Mouse (Mus musculus): ENCODE data around the gene Man2c1.

Gene Man2c1

DNA sequence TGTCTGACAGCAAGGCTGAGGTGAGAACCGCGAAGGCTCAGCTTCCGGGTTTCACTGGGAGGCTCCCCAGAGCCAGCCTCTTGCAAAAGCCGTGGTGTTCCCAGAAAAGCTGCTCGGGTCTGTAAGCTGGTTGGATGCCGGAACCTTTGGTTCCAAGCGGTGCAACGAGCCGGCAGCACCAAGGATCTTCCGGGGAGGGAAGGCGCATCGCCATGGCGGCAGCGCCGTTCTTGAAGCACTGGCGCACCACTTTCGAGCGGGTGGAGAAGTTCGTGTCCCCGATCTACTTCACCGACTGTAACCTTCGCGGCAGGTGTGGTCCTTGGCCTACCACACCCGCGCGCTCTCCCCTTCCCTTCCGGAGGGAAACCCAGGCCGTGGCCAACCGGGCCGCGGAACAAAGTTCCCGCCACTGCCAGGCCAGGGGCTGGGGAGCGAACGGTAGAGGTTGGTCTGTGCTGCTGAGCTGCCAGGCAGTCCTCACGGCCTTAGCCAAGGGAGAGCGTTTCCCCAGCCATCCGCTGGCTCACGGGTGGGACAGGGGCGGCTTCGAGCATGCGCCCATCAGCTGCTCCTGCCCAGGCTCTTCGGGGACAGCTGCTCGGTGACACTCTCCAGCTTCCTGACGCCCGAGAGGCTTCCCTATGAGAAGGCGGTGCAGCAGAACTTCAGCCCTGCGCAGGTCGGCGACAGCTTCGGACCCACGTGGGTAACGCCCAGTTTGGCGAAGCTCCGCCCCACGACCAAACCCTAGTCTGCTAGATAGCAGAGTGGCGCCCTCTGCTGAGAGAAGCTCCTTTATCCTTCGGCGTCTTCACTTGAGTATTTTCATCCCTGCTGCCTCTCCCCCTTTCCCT is at the start of gene Man2c1:
Gene Man2c1, plus strand, starts transcription at position 114 of the 857 bp plus-strand sequence.
- DNase-seq (ENCODE audit: low read depth, low spot score): peak; percentile 89

- DNase-seq (ENCODE audit: low read depth, low spot score): no peak
Observed at GRCm38 (mm10) chr9:57082236-57082635, 48.3 kb upstream of the Man2c1 start.

DNA sequence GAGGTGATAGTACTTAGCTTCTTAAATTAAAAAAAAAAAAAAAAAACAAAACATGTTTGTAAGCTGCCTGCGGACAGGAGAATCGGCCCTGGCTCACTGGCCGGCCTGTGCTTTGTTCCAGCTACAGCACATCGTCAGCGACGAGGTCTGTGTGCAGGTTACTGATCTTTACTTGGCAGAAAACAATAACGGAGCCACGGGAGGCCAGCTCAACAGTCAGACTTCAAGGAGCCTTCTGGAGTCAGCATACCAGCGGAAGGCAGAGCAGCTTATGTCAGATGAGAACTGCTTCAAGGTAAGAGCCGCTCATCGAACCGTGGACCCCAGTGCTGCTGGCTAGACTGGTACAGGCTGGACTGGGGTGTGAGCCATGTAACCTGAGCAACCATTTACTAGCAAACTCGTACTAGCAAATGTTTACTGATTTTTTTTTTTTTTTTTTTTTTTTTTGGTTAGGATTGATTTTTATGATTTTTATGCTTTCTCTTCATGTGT is 13.2 kb upstream of the Man2c1 start:
- no peak for DNase-seq (ENCODE audit: low read depth, low spot score)

DNA sequence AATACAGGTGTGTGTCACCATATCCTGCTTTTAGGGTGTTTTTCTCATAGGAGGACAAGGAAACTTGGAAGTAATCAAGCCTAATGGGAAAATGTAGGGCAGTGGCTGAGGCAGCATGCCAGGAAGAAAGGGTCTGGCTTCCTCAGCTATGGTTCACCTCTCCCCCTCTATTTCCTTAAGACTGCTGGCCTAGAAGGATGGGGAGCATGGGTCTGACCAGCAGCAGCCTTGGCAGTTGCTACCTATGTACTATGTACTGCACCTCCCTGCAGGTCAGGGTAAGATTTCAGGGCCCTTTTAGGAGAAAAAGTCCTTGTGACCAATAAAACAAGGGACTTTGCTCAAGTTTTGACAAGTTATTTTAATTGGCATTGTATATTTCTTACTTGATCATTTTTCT is 849 bp upstream of the Man2c1 start:
- no peak for DNase-seq (ENCODE audit: low read depth, low spot score)

DNA sequence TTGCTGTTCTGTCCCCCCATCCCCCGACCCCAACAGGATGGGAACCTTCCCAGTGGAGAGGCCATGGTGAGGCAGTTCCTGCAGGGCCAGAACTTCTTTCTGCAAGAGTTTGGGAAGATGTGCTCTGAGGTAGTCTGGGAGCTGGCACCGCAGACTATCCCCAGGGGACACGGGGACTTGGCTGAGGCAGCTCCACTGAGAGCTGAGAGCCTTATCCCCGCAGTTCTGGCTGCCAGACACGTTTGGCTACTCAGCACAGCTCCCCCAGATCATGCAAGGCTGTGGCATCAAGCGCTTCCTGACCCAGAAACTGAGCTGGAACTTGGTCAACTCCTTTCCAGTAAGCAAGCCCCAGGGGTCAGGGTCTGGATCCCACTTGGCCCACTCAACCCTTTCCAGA is 6.8 kb downstream of the Man2c1 start:
- DNase-seq (ENCODE audit: low read depth, low spot score): no peak

- no peak for DNase-seq (ENCODE audit: low read depth, low spot score)
Observed at GRCm38 (mm10) chr9:57137777-57138176, 7.3 kb downstream of the Man2c1 start.

- DNase-seq (ENCODE audit: low read depth, low spot score): no peak
Observed at GRCm38 (mm10) chr9:57138507-57138906, 8.0 kb downstream of the Man2c1 start.

GRCm38 (mm10) chr9:57139110-57139509 is 8.6 kb downstream of the Man2c1 start:
- DNase-seq (ENCODE audit: low read depth, low spot score): no peak

DNA sequence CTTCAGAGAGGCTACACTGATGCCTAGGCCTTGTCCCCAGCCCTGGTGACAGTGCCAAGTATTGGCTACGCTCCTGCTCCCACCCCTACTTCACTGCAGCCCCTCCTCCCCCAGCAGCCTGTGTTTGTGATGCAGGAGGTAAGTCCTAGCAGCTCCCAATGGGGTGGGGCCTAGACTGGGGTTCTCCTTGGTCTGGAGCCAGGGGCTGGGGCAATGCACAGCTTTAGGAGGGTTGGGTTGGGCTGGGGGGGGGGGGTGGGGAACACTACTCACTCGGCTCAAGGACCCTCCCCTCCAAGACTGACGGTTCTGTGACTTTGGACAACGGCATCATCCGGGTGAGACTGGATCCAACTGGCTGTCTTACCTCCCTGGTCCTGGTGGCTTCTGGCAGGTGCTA is 9.1 kb downstream of the Man2c1 start:
- DNase-seq (ENCODE audit: low read depth, low spot score): no peak

GRCm38 (mm10) chr9:57141417-57142353 is 11.2 kb downstream of the Man2c1 start:
- DNase-seq (ENCODE audit: low read depth, low spot score): no peak

DNA sequence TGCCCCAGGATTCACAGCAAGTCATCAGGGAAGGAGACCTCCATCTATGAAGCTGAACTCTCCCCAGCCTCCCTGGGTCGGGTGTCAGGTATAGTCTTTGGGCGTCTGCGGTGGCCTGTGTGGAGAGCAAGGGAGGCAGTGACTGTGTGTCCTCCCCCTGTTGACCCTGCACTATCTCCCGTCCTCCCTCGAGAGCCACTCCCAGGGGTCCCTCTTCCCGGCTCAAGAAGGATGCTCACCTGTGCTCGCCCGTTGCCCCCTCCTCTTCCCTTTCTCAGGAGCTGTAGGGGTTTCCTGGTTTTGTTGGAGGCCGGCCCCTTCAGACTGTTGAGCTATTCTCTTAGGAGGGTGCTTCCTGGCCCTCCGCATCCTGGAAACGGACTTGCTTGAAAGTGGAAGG is 12.7 kb downstream of the Man2c1 start:
- DNase-seq (ENCODE audit: low read depth, low spot score): no peak

DNA sequence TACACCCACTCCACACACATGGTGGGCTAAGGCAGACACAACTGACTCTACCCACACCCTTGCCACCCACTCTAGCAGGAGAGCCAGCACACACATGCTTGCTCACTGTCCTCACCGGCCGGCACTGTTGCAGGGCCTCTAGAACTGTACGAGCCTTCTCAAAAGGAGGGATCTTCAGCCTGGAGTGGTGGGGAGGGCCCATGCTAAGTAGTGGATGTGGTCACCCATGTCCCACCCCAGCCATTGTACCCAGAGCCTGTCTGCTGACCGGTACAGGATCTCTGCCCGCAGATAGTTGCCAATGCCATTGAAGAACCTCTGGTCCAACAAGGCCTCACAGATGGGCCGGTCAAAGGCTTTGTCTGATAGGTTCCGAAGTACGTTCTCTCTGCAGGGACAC is 14.3 kb downstream of the Man2c1 start:
- no peak for DNase-seq (ENCODE audit: low read depth, low spot score)

DNA sequence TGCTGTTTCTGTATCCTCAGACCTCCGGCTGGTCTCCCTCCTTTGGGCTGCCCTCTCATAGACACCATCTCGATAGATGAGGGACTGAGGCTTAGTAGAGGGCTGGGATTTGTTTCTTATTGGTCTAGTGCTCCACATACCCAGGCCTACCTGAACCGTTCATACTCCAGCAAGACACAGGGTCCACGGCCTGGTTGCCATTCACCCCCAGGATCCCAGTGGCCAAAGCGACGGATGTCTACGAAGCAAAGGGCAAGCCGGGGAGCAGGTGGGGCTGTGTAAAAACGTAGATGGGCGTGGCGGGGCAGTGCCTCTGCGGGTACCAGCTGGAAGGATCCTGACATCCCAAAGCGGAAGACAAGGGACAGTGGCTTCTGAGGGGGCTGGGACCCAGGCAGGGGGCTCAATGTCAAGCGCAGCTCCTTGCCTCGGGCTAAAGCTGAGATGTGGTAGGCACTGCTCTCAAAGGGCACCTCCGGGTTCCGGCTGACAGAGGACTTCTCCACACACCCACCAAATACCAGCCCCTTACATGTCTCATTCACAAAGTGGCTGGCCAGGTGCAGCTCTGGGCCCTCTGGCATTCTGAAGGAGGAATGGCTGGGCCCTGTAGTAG is 16.1 kb downstream of the Man2c1 start:
- DNase-seq (ENCODE audit: low read depth, low spot score): no peak

GRCm38 (mm10) chr9:57147205-57148143 is 17.0 kb downstream of the Man2c1 start:
- DNase-seq (ENCODE audit: low read depth, low spot score): no peak

- DNase-seq (ENCODE audit: low read depth, low spot score): peak; percentile 89
Observed at GRCm38 (mm10) chr9:57148144-57148878, 17.8 kb downstream of the Man2c1 start, which contains the start of gene Neil1. Neil1 (minus strand) TSS chr9:57148305.

GRCm38 (mm10) chr9:57149021-57149420 is 18.5 kb downstream of the Man2c1 start:
- DNase-seq (ENCODE audit: low read depth, low spot score): no peak

- no peak for DNase-seq (ENCODE audit: low read depth, low spot score)
Observed at GRCm38 (mm10) chr9:57150192-57150591, 19.7 kb downstream of the Man2c1 start.

- DNase-seq (ENCODE audit: low read depth, low spot score): peak; percentile 27
Observed at GRCm38 (mm10) chr9:57152331-57152730, 21.8 kb downstream of the Man2c1 start.

- no peak for DNase-seq (ENCODE audit: low read depth, low spot score)
Observed at GRCm38 (mm10) chr9:57156383-57156782, 25.9 kb downstream of the Man2c1 start.

DNA sequence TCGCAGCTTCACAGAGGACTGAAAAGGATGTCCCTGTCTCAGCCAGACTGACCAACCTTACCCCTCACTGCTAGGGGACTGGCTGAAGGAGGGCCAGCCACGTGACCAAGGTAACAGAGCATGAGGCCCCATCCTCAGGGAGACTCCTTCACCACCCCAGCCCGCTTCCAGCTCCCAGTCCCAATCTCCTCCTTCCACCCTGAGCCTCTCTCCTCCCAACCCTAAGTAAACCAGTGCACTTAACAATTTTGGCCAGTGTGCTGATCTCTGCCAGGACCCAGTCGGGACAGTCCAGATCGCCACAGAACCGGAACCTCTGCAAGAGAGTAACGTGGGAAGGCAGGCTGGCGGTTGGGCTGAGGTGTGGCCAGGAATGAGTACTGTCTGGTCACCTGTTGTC is 26.3 kb downstream of the Man2c1 start:
- DNase-seq (ENCODE audit: low read depth, low spot score): no peak

Measured in forelimb bud, embryonic 11.5 days (tissue).